Mouse (Mus musculus) myocyte (in vitro differentiated cells): Measurements from ENCODE around the gene Schip1. TPM values are rescaled to one million over a fixed set of nuclear protein-coding genes. Genes with fewer than 3 reads are reported as not detected.

Source experiments
- H3K27me3 ChIP-seq: one replicate; pipeline ENCODE4 v1.6.1; 2011; ENCODE audit not compliant: control insufficient read depth, insufficient read depth, insufficient read length
- H3K36me3 ChIP-seq: one replicate; pipeline ENCODE4 v1.6.1; 2011; ENCODE audit not compliant: control insufficient read depth, insufficient read depth
- H3K4me2 ChIP-seq: one replicate; pipeline ENCODE4 v1.6.1; 2011; ENCODE audit warnings: low read depth, control low read depth
- H3K4me3 ChIP-seq: one replicate; pipeline ENCODE4 v1.5.1; 2011; ENCODE audit warnings: mild to moderate bottlenecking, control low read depth, moderate library complexity
- H3K79me2 ChIP-seq: one replicate; pipeline ENCODE4 v1.6.1; 2011; ENCODE audit not compliant: control insufficient read depth, insufficient read depth
- H3ac ChIP-seq: one replicate; pipeline ENCODE4 v1.6.1; 2011; ENCODE audit not compliant: control insufficient read depth, insufficient read length
- CEBPB ChIP-seq: IDR thresholded peaks from 2 replicates; pipeline ENCODE4 v1.6.1; 2011; ENCODE audit warnings: mild to moderate bottlenecking, moderate library complexity; ENCODE audit not compliant: poor library complexity, insufficient read depth, severe bottlenecking
- E2F4 ChIP-seq: IDR thresholded peaks from one replicate; pipeline ENCODE4 v1.6.1; 2011; ENCODE audit warnings: mild to moderate bottlenecking, control low read depth, moderate library complexity; ENCODE audit not compliant: insufficient read depth
- MAX ChIP-seq: IDR thresholded peaks from one replicate; pipeline ENCODE4 v1.6.1; 2011; ENCODE audit warnings: low read depth, mild to moderate bottlenecking, control low read depth
- MYOD1 ChIP-seq, 3 experiments: IDR thresholded peaks; one replicate each; pipeline ENCODE4 v1.6.1; 2011; ENCODE audit warnings: control low read depth in 2 of 3, low read depth in 2 of 3, mild to moderate bottlenecking in 2 of 3, moderate library complexity in 1 of 3; ENCODE audit not compliant: insufficient read length in 2 of 3, control insufficient read depth in 1 of 3
- MYOG ChIP-seq, 3 experiments: IDR thresholded peaks; one replicate each; pipeline ENCODE4 v1.6.1; 2011; ENCODE audit warnings: control low read depth in 2 of 3, low read depth in 2 of 3, mild to moderate bottlenecking in 2 of 3; ENCODE audit not compliant: insufficient read length in 2 of 3, control insufficient read depth in 1 of 3, insufficient read depth in 1 of 3
- POLR2A ChIP-seq: IDR thresholded peaks from one replicate; pipeline ENCODE4 v1.6.1; 2011; ENCODE audit warnings: low read depth, mild to moderate bottlenecking, control low read depth, moderate library complexity; ENCODE audit not compliant: insufficient read length
- POLR2AphosphoS2 ChIP-seq: IDR thresholded peaks from one replicate; pipeline ENCODE4 v1.6.1; 2011; ENCODE audit warnings: low read depth, control low read depth; ENCODE audit not compliant: insufficient read length
- REST ChIP-seq: IDR thresholded peaks from one replicate; pipeline ENCODE4 v1.6.1; 2011; ENCODE audit warnings: mild to moderate bottlenecking, control low read depth, moderate library complexity; ENCODE audit not compliant: insufficient read depth, insufficient read length
- SRF ChIP-seq: IDR thresholded peaks from one replicate; pipeline ENCODE4 v1.6.1; 2011; ENCODE audit warnings: low read depth; ENCODE audit not compliant: control insufficient read depth, insufficient read length
- TCF12 ChIP-seq: IDR thresholded peaks from one replicate; pipeline ENCODE4 v1.6.1; 2011; ENCODE audit warnings: mild to moderate bottlenecking, control low read depth; ENCODE audit not compliant: poor library complexity, insufficient read depth, severe bottlenecking
- TCF3 ChIP-seq: IDR thresholded peaks from one replicate; pipeline ENCODE4 v1.6.1; 2011; ENCODE audit warnings: low read depth, control low read depth; ENCODE audit not compliant: insufficient read length
- USF1 ChIP-seq: IDR thresholded peaks from one replicate; pipeline ENCODE4 v1.6.1; 2011; ENCODE audit warnings: low read depth, mild to moderate bottlenecking, control low read depth, moderate library complexity
- polyA plus RNA-seq: library from polyadenylated mRNA; unstranded; fragments of >200 nt; fragmentation: generic; extraction: Trizol; gene quantifications from one replicate; pipeline ENCODE4 v1.2.1, GENCODE M21; 2012; ENCODE audit warnings: missing spikeins

Schip1 gene
- polyA plus RNA-seq, 1 experiment: 23.3 TPM

GRCm38 (mm10) chr3:68271881-68272280, 207.3 kb downstream of the Schip1 start:
- TF ChIP-seq MAX: no peak
- TF ChIP-seq E2F4: no peak
- TF ChIP-seq MYOD1 (IDR thresholded peaks at IDR 0.05; ENCODE audit: control insufficient read depth in 1 of 3, insufficient read length in 2 of 3, low read depth in 2 of 3): no peak
- TF ChIP-seq TCF12: no peak
- TF ChIP-seq POLR2AphosphoS2: no peak
- TF ChIP-seq REST: no peak
- TF ChIP-seq POLR2A: no peak
- no peak for TF ChIP-seq TCF3
- TF ChIP-seq SRF: no peak
- H3K4me2 ChIP-seq: no peak overlapping the region
- H3K79me2 ChIP-seq: no peaks in the 10 kb centered on the region
- no peak overlapping the region for H3ac ChIP-seq
- H3K36me3 ChIP-seq: no peaks in the 10 kb centered on the region
- H3K4me3 ChIP-seq: no peak overlapping the region
- H3K27me3 ChIP-seq: no peaks in the 10 kb centered on the region

GRCm38 (mm10) chr3:68282844-68283594, 218.4 kb downstream of the Schip1 start:
- no peak overlapping the region for H3K4me3 ChIP-seq
- no peaks in the 10 kb centered on the region for H3K27me3 ChIP-seq
- no peaks in the 10 kb centered on the region for H3K36me3 ChIP-seq
- H3ac ChIP-seq: no peak overlapping the region
- no peaks in the 10 kb centered on the region for H3K79me2 ChIP-seq
- no peak overlapping the region for H3K4me2 ChIP-seq
- no peak for TF ChIP-seq TCF3
- no peak for TF ChIP-seq REST
- TF ChIP-seq POLR2A: no peak
- no peak for TF ChIP-seq SRF
- no peak for TF ChIP-seq CEBPB
- no peak for TF ChIP-seq E2F4
- TF ChIP-seq TCF12: no peak
- no peak for TF ChIP-seq MAX
- TF ChIP-seq MYOD1 (IDR thresholded peaks at IDR 0.05; ENCODE audit: control insufficient read depth in 1 of 3, insufficient read length in 2 of 3, low read depth in 2 of 3): no peak
- TF ChIP-seq MYOG (IDR thresholded peaks at IDR 0.05; ENCODE audit: control insufficient read depth in 1 of 3, insufficient read depth in 1 of 3, insufficient read length in 2 of 3, low read depth in 2 of 3): no peak
- TF ChIP-seq POLR2AphosphoS2: no peak
- no peak for TF ChIP-seq USF1

- no peak overlapping the region for H3K4me2 ChIP-seq
- H3K36me3 ChIP-seq: no peaks in the 10 kb centered on the region
- H3K4me3 ChIP-seq: no peak overlapping the region
- no peaks in the 10 kb centered on the region for H3K27me3 ChIP-seq
- no peaks in the 10 kb centered on the region for H3K79me2 ChIP-seq
- no peak overlapping the region for H3ac ChIP-seq
- no peak for TF ChIP-seq SRF
- TF ChIP-seq CEBPB: no peak
- no peak for TF ChIP-seq POLR2AphosphoS2
- no peak for TF ChIP-seq POLR2A
- TF ChIP-seq MYOD1 (IDR thresholded peaks at IDR 0.05; ENCODE audit: control insufficient read depth in 1 of 3, insufficient read length in 2 of 3, low read depth in 2 of 3): no peak
- no peak for TF ChIP-seq USF1
- no peak for TF ChIP-seq TCF12
- no peak for TF ChIP-seq E2F4
- no peak for TF ChIP-seq MYOG (IDR thresholded peaks at IDR 0.05; ENCODE audit: control insufficient read depth in 1 of 3, insufficient read depth in 1 of 3, insufficient read length in 2 of 3, low read depth in 2 of 3)
- TF ChIP-seq TCF3: no peak
- no peak for TF ChIP-seq REST
- TF ChIP-seq MAX: no peak
These were observed 219.0 kb downstream of the Schip1 start for GRCm38 (mm10) chr3:68283595-68283991.

GRCm38 (mm10) chr3:68284500-68284899, 219.9 kb downstream of the Schip1 start:
- Histone ChIP-seq H3K27me3 (no peaks in the 10 kb centered on the region), H3K79me2 (no peaks in the 10 kb centered on the region), H3K4me3 (no peak overlapping the region), H3K4me2 (no peak overlapping the region), H3K36me3 (no peaks in the 10 kb centered on the region), H3ac (no peak overlapping the region)
- TF ChIP-seq MAX: no peak
- no peak for TF ChIP-seq CEBPB
- TF ChIP-seq E2F4: no peak
- no peak for TF ChIP-seq SRF
- TF ChIP-seq TCF12: no peak
- TF ChIP-seq MYOG (IDR thresholded peaks at IDR 0.05; ENCODE audit: control insufficient read depth in 1 of 3, insufficient read depth in 1 of 3, insufficient read length in 2 of 3, low read depth in 2 of 3): no peak
- TF ChIP-seq TCF3: no peak
- TF ChIP-seq USF1: no peak
- no peak for TF ChIP-seq MYOD1 (IDR thresholded peaks at IDR 0.05; ENCODE audit: control insufficient read depth in 1 of 3, insufficient read length in 2 of 3, low read depth in 2 of 3)
- no peak for TF ChIP-seq POLR2A
- TF ChIP-seq POLR2AphosphoS2: no peak
- no peak for TF ChIP-seq REST
